Mouse (Mus musculus) C2C12 (cell line): ENCODE measurements around the gene Cyb5r1.

ENCODE experiments used
- CTCF ChIP-seq: IDR thresholded peaks from one replicate; pipeline ENCODE4 v1.5.1; 2011; ENCODE audit not compliant: control insufficient read depth, insufficient read depth, insufficient read length
- MAX ChIP-seq: IDR thresholded peaks from one replicate; pipeline ENCODE4 v1.6.1; 2011; ENCODE audit warnings: mild to moderate bottlenecking, control low read depth

DNA sequence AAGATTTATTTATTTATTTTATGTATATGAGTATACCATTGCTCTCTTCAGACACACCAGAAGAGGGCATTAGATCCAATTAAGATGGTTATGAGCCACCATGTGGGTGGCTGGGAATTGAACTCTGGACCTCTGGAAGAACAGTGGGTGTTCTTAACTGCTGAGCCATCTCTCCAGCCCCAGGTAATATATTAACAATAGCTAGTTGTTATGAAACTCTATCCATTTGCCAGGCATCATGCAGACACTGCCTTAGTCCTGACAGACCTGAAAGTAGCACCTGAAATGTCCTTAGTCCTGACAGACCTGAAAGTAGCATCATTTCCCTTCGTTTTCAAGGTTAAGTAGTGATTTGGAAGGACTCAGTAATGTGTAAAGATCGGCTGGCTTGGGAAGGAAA is 8.7 kb downstream of the Cyb5r1 start:
- TF ChIP-seq CTCF (no peak), MAX (no peak)
